Mouse (Mus musculus) limb, embryonic 10.5 days (tissue): Measurements from ENCODE around the gene Ndufa4l2. TPM values are rescaled to one million over a fixed set of nuclear protein-coding genes. Genes with fewer than 3 reads are reported as not detected.

Experiments used
- DNase-seq: peaks from one replicate; pipeline ENCODE4 v3.0.0-alpha.2; 2017; ENCODE audit warnings: low spot score
- H3K27ac ChIP-seq: fragments of 300-500 bp; sonication (generic); 2 replicates; pipeline ENCODE4 v1.5.1; 2016; ENCODE audit warnings: mild to moderate bottlenecking
- H3K27me3 ChIP-seq: fragments of 300-500 bp; sonication (generic); 2 replicates; pipeline ENCODE4 v1.6.1; 2016; ENCODE audit warnings: low read depth, mild to moderate bottlenecking; ENCODE audit not compliant: poor library complexity, severe bottlenecking
- H3K36me3 ChIP-seq: fragments of 300-500 bp; sonication (generic); 2 replicates; pipeline ENCODE4 v1.6.1; 2016; ENCODE audit warnings: mild to moderate bottlenecking, moderate library complexity
- H3K4me1 ChIP-seq: fragments of 300-500 bp; sonication (generic); 2 replicates; pipeline ENCODE4 v1.6.1; 2016
- H3K4me3 ChIP-seq: fragments of 300-500 bp; sonication (generic); 2 replicates; pipeline ENCODE4 v1.5.1; 2016; ENCODE audit warnings: mild to moderate bottlenecking, moderate library complexity
- H3K9me3 ChIP-seq: fragments of 300-500 bp; sonication (generic); replicated peaks from 2 replicates; pipeline ENCODE4 v1.6.1; 2016; ENCODE audit warnings: mild to moderate bottlenecking
- WGBS: fragments of 180-500 bp; shearing (Covaris S2); methylation state at CpG from one replicate; pipeline ENCODE4 v1.1.7; 2016; 5-methylcytosine and 5-hydroxymethylcytosine counted together
- polyA plus RNA-seq: library from polyadenylated mRNA; unstranded; fragments of >200 nt; fragmentation: Nextera tagmentation; extraction: Ambion mirVana; gene quantifications from 2 replicates; pipeline ENCODE4 v1.2.1, GENCODE M21; 2016

Ndufa4l2 gene
- polyA plus RNA-seq, 1 experiment from 2014 or later, result 1.4 TPM

- Histone ChIP-seq H3K27ac (no peak overlapping the region), H3K36me3 (peaks cover 84% of the 10 kb centered on the region), H3K27me3 (peaks cover 6% of the 10 kb centered on the region), H3K9me3 (no peaks in the 10 kb centered on the region), H3K4me1 (peaks cover 6% of the 10 kb centered on the region), H3K4me3 (no peak overlapping the region)
- 97% methylated on average over 8 of the region's 8 CpGs for WGBS
- DNase-seq, result no peak
Measured at GRCm38 (mm10) chr10:127541510-127541909, 26.7 kb downstream of the Ndufa4l2 start.

- peaks cover under 1% of the 10 kb centered on the region; the same call in 1 of the 2 replicates for H3K4me1 ChIP-seq
- peaks cover under 1% of the 10 kb centered on the region for H3K27me3 ChIP-seq
- no peaks in the 10 kb centered on the region for H3K9me3 ChIP-seq
- no peak overlapping the region for H3K27ac ChIP-seq
- no peak overlapping the region for H3K4me3 ChIP-seq
- H3K36me3 ChIP-seq, result peaks cover 90% of the 10 kb centered on the region
- WGBS, result 90% methylated on average over 13 of the region's 13 CpGs
- no peak for DNase-seq
Measured at GRCm38 (mm10) chr10:127542084-127542483, 27.3 kb downstream of the Ndufa4l2 start.

GRCm38 (mm10) chr10:127542720-127543119 lies 28.0 kb downstream of the Ndufa4l2 start:
- H3K27me3 ChIP-seq, result no peaks in the 10 kb centered on the region
- no peak overlapping the region for H3K27ac ChIP-seq
- WGBS, result 59% methylated on average over 6 of the region's 6 CpGs
- H3K9me3 ChIP-seq, result no peaks in the 10 kb centered on the region
- no peaks in the 10 kb centered on the region; the same call in 1 of the 2 replicates for H3K4me1 ChIP-seq
- no peak for DNase-seq
- no peak overlapping the region for H3K4me3 ChIP-seq
- H3K36me3 ChIP-seq, result peaks cover 96% of the 10 kb centered on the region

- no peak for DNase-seq
- H3K9me3 ChIP-seq, result no peaks in the 10 kb centered on the region
- no peaks in the 10 kb centered on the region; the same call in 1 of the 2 replicates for H3K4me1 ChIP-seq
- no peak overlapping the region for H3K27ac ChIP-seq
- WGBS, result 82% methylated on average over 3 of the region's 3 CpGs
- H3K36me3 ChIP-seq, result peaks cover 100% of the 10 kb centered on the region
- H3K27me3 ChIP-seq, result no peaks in the 10 kb centered on the region
- no peak overlapping the region for H3K4me3 ChIP-seq
Measured at GRCm38 (mm10) chr10:127543916-127544315, 29.1 kb downstream of the Ndufa4l2 start.

- Histone ChIP-seq H3K4me3 (no peak overlapping the region), H3K27ac (no peak overlapping the region), H3K36me3 (peaks cover 100% of the 10 kb centered on the region), H3K9me3 (no peaks in the 10 kb centered on the region), H3K4me1 (no peaks in the 10 kb centered on the region; the same call in 1 of the 2 replicates), H3K27me3 (no peaks in the 10 kb centered on the region)
- DNase-seq, result no peak
- WGBS, result 93% methylated on average over 20 of the region's 20 CpGs
Measured at GRCm38 (mm10) chr10:127544375-127544774, 29.6 kb downstream of the Ndufa4l2 start.

GRCm38 (mm10) chr10:127546505-127546904 lies 31.7 kb downstream of the Ndufa4l2 start:
- no peak overlapping the region for H3K4me3 ChIP-seq
- WGBS, result 91% methylated on average over 7 of the region's 7 CpGs
- no peak for DNase-seq
- H3K4me1 ChIP-seq, result no peaks in the 10 kb centered on the region
- no peaks in the 10 kb centered on the region for H3K27me3 ChIP-seq
- no peak overlapping the region for H3K27ac ChIP-seq
- H3K36me3 ChIP-seq, result peaks cover 100% of the 10 kb centered on the region
- no peaks in the 10 kb centered on the region for H3K9me3 ChIP-seq

GRCm38 (mm10) chr10:127548236-127548635 lies 33.5 kb downstream of the Ndufa4l2 start:
- no peak overlapping the region for H3K4me3 ChIP-seq
- no peak for DNase-seq
- 97% methylated on average over 15 of the region's 15 CpGs for WGBS

GRCm38 (mm10) chr10:127549892-127550291 lies 35.1 kb downstream of the Ndufa4l2 start:
- Histone ChIP-seq H3K4me1 (no peaks in the 10 kb centered on the region), H3K4me3 (no peak overlapping the region), H3K27me3 (no peaks in the 10 kb centered on the region), H3K36me3 (peaks cover 100% of the 10 kb centered on the region), H3K9me3 (no peaks in the 10 kb centered on the region), H3K27ac (no peak overlapping the region)
- DNase-seq, result no peak
- 90% methylated on average over 17 of the region's 17 CpGs for WGBS

More at GRCm38 (mm10) chr10:127548236-127548635, 33.5 kb downstream of the Ndufa4l2 start:
- H3K36me3 ChIP-seq, result peaks cover 100% of the 10 kb centered on the region
- H3K9me3 ChIP-seq, result no peaks in the 10 kb centered on the region
- no peak overlapping the region for H3K27ac ChIP-seq
- no peaks in the 10 kb centered on the region for H3K27me3 ChIP-seq
- H3K4me1 ChIP-seq, result no peaks in the 10 kb centered on the region

- no peak overlapping the region for H3K27ac ChIP-seq
- peaks cover 100% of the 10 kb centered on the region for H3K36me3 ChIP-seq
- H3K4me3 ChIP-seq, result no peak overlapping the region
- 74% methylated on average over 18 of the region's 18 CpGs for WGBS
- H3K27me3 ChIP-seq, result no peaks in the 10 kb centered on the region
- DNase-seq, result peak; percentile 67
- H3K4me1 ChIP-seq, result no peaks in the 10 kb centered on the region
- H3K9me3 ChIP-seq, result no peaks in the 10 kb centered on the region
Measured at GRCm38 (mm10) chr10:127555703-127556102, 40.9 kb downstream of the Ndufa4l2 start.

- H3K9me3 ChIP-seq, result no peaks in the 10 kb centered on the region
- H3K27me3 ChIP-seq, result no peaks in the 10 kb centered on the region
- 88% methylated on average over 13 of the region's 13 CpGs for WGBS
- no peak for DNase-seq
- H3K36me3 ChIP-seq, result peaks cover 100% of the 10 kb centered on the region
- no peaks in the 10 kb centered on the region for H3K4me1 ChIP-seq
- H3K4me3 ChIP-seq, result no peak overlapping the region
- H3K27ac ChIP-seq, result no peak overlapping the region
Measured at GRCm38 (mm10) chr10:127557397-127557796, 42.6 kb downstream of the Ndufa4l2 start.

- H3K4me3 ChIP-seq, result no peak overlapping the region
- H3K27me3 ChIP-seq, result no peaks in the 10 kb centered on the region
- no peaks in the 10 kb centered on the region for H3K9me3 ChIP-seq
- no peak for DNase-seq
- H3K27ac ChIP-seq, result no peak overlapping the region
- H3K36me3 ChIP-seq, result peaks cover 97% of the 10 kb centered on the region
- 0 out of 2 replicates have a peak, but pooled peaks cover 2% of the 10 kb centered on the region for H3K4me1 ChIP-seq
Measured at GRCm38 (mm10) chr10:127561145-127561544, 46.4 kb downstream of the Ndufa4l2 start.

- 0 out of 2 replicates have a peak, but pooled peaks cover 2% of the 10 kb centered on the region for H3K4me1 ChIP-seq
- H3K27me3 ChIP-seq, result no peaks in the 10 kb centered on the region
- DNase-seq, result no peak
- H3K36me3 ChIP-seq, result peaks cover 97% of the 10 kb centered on the region
- H3K4me3 ChIP-seq, result no peak overlapping the region
- no peak overlapping the region for H3K27ac ChIP-seq
- no peaks in the 10 kb centered on the region for H3K9me3 ChIP-seq
- WGBS, result 87% methylated on average over 8 of the region's 8 CpGs
Measured at GRCm38 (mm10) chr10:127563840-127564239, 49.1 kb downstream of the Ndufa4l2 start.

- Histone ChIP-seq H3K4me1 (0 out of 2 replicates have a peak, but pooled peaks cover 2% of the 10 kb centered on the region), H3K4me3 (no peak overlapping the region), H3K27me3 (no peaks in the 10 kb centered on the region), H3K9me3 (no peaks in the 10 kb centered on the region), H3K36me3 (peaks cover 97% of the 10 kb centered on the region), H3K27ac (no peak overlapping the region)
- no peak for DNase-seq
- WGBS, result 68% methylated on average over 13 of the region's 13 CpGs
Measured at GRCm38 (mm10) chr10:127564301-127564700, 49.5 kb downstream of the Ndufa4l2 start.
